Mouse (Mus musculus) liver, adult 2 months (tissue): ENCODE measurements around the gene Izumo1r. TPM values are rescaled to one million over a fixed set of nuclear protein-coding genes. Genes with fewer than 3 reads are reported as not detected.

Source experiments
- DNase-seq: peaks from one replicate; pipeline ENCODE4 v3.0.0-alpha.2; 2011; ENCODE audit warnings: low read depth, low spot score; ENCODE audit errors: extremely low read depth
- H3K27ac ChIP-seq: fragments of 200-500 bp; replicated peaks from 2 replicates; pipeline ENCODE4 v1.5.1; 2012; ENCODE audit warnings: low read depth, mild to moderate bottlenecking, control low read depth, inconsistent platforms, low read length; ENCODE audit not compliant: insufficient read depth
- H3K27me3 ChIP-seq: fragments of 200-500 bp; 2 replicates; pipeline ENCODE4 v1.6.1; 2012; ENCODE audit warnings: mild to moderate bottlenecking, moderate library complexity, low read length, inconsistent platforms; ENCODE audit not compliant: control insufficient read depth, insufficient read depth
- H3K36me3 ChIP-seq: fragments of 200-500 bp; 2 replicates; pipeline ENCODE4 v1.6.1; 2012; ENCODE audit warnings: low read length, inconsistent platforms; ENCODE audit not compliant: control insufficient read depth, insufficient read depth
- H3K4me1 ChIP-seq: fragments of 200-500 bp; 2 replicates; pipeline ENCODE4 v1.6.1; 2011; ENCODE audit warnings: low read length; ENCODE audit not compliant: control insufficient read depth, insufficient read depth
- H3K4me3 ChIP-seq: fragments of 200-500 bp; 2 replicates; pipeline ENCODE4 v1.5.1; 2011; ENCODE audit warnings: low read depth, mild to moderate bottlenecking, control low read depth, low read length, moderate library complexity; ENCODE audit not compliant: insufficient read depth
- H3K79me2 ChIP-seq: fragments of 200-500 bp; 2 replicates; pipeline ENCODE4 v1.6.1; 2012; ENCODE audit warnings: inconsistent platforms, mild to moderate bottlenecking, low read length, moderate library complexity; ENCODE audit not compliant: control insufficient read depth, insufficient read depth
- H3K9ac ChIP-seq: fragments of 200-500 bp; 2 replicates; pipeline ENCODE4 v1.6.1; 2012; ENCODE audit warnings: low read depth, mild to moderate bottlenecking, control low read depth, inconsistent platforms, low read length
- CTCF ChIP-seq: fragments of 200-500 bp; IDR thresholded peaks from 2 replicates; pipeline ENCODE4 v1.5.1; 2011; ENCODE audit warnings: low read depth, low read length, control low read depth
- POLR2A ChIP-seq: fragments of 200-500 bp; IDR thresholded peaks from 2 replicates; pipeline ENCODE4 v1.6.1; 2011; ENCODE audit warnings: low read length, control low read depth; ENCODE audit not compliant: insufficient read depth; ENCODE audit errors: extremely low read depth
- WGBS: fragments of 180-500 bp; shearing (Covaris S2); methylation state at CpG from one replicate; pipeline ENCODE4 v1.1.7; 2018; 5-methylcytosine and 5-hydroxymethylcytosine counted together
- polyA plus RNA-seq: library from polyadenylated mRNA; depleted of rRNA; stranded (reverse); fragments of >200 nt; gene quantifications from 2 replicates; pipeline ENCODE4 v1.2.3, GENCODE M21; 2012
- total RNA-seq: library from RNA; depleted of rRNA; stranded (reverse); fragments of >200 nt; gene quantifications from 2 replicates; pipeline ENCODE4 v1.2.3, GENCODE M21; 2014

The Izumo1r gene
- total and polyA plus RNA-seq, 2 experiments: 0.20 TPM; not detected in 1

- TF ChIP-seq POLR2A: no peak
- no peak for TF ChIP-seq CTCF
These were observed 33.4 kb downstream of the Izumo1r start for GRCm38 (mm10) chr9:14870377-14870776.

DNA sequence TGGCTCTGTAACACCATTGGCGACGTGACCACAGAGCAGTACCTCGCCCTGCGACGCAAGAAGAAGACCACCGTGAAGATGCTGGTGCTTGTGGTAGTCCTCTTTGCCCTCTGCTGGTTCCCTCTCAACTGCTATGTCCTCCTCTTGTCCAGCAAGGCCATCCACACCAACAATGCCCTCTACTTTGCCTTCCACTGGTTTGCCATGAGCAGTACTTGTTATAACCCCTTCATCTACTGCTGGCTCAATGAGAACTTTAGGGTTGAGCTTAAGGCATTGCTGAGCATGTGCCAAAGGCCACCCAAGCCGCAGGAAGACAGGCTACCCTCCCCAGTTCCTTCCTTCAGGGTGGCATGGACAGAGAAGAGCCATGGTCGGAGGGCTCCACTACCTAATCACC is 35.4 kb downstream of the Izumo1r start:
- no peak for DNase-seq
- Histone ChIP-seq H3K4me1 (no peaks in the 10 kb centered on the region), H3K79me2 (no peaks in the 10 kb centered on the region), H3K27me3 (no peaks in the 10 kb centered on the region), H3K36me3 (no peaks in the 10 kb centered on the region), H3K9ac (no peak overlapping the region), H3K4me3 (no peak overlapping the region), H3K27ac (no peak overlapping the region)
- no peak for TF ChIP-seq CTCF
- no peak for TF ChIP-seq POLR2A
- 90% methylated on average over 8 of the region's 8 CpGs for WGBS

More at GRCm38 (mm10) chr9:14870377-14870776, 33.4 kb downstream of the Izumo1r start:
- Histone ChIP-seq H3K27me3 (no peaks in the 10 kb centered on the region), H3K36me3 (no peaks in the 10 kb centered on the region), H3K27ac (no peak overlapping the region), H3K79me2 (no peaks in the 10 kb centered on the region), H3K4me1 (no peaks in the 10 kb centered on the region), H3K9ac (no peak overlapping the region), H3K4me3 (no peak overlapping the region)
- DNase-seq: no peak
- 94% methylated on average over 2 of the region's 2 CpGs for WGBS

DNA sequence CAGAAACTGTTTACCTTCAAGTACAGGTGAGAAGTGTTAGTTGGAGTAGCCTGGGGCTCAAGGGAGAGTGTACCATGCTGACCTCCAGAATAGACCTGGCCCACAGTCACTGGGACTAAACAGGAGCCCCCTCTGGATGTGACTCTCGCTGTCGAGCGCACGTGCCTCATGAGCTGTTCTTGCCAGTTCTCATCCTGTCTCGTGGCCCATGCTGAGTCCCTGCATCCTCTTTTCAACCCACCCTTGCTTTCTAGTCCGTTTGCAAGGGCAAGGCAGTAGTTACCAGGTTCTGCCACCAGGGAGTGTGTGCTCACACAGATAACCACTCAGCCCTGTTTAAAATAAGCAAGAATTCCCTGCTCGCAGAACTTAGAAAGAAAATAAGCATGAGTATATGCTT is 36.8 kb downstream of the Izumo1r start:
- DNase-seq: no peak
- no peaks in the 10 kb centered on the region for H3K36me3 ChIP-seq

GRCm38 (mm10) chr9:14864726-14865125 is 39.0 kb downstream of the Izumo1r start:
- no peak for DNase-seq
- H3K27ac ChIP-seq: no peak overlapping the region
- H3K9ac ChIP-seq: no peak overlapping the region
- H3K4me3 ChIP-seq: no peak overlapping the region
- H3K79me2 ChIP-seq: no peaks in the 10 kb centered on the region
- TF ChIP-seq POLR2A (no peak), CTCF (no peak)
- 0 out of 2 replicates have a peak, but pooled peaks cover 8% of the 10 kb centered on the region for H3K27me3 ChIP-seq
- H3K36me3 ChIP-seq: no peaks in the 10 kb centered on the region
- H3K4me1 ChIP-seq: no peaks in the 10 kb centered on the region
- 76% methylated on average over 9 of the region's 9 CpGs for WGBS

More for the DNA sequence above, 36.8 kb downstream of the Izumo1r start:
- no peaks in the 10 kb centered on the region for H3K79me2 ChIP-seq
- TF ChIP-seq POLR2A (no peak), CTCF (peak; percentile 53)
- no peaks in the 10 kb centered on the region for H3K27me3 ChIP-seq
- no peak overlapping the region for H3K27ac ChIP-seq
- no peak overlapping the region for H3K4me3 ChIP-seq
- H3K9ac ChIP-seq: no peak overlapping the region
- 31% methylated on average over 7 of the region's 7 CpGs for WGBS
- no peaks in the 10 kb centered on the region for H3K4me1 ChIP-seq

- Histone ChIP-seq H3K4me1 (no peaks in the 10 kb centered on the region), H3K4me3 (no peak overlapping the region), H3K36me3 (no peaks in the 10 kb centered on the region), H3K27ac (no peak overlapping the region), H3K79me2 (no peaks in the 10 kb centered on the region), H3K9ac (no peak overlapping the region), H3K27me3 (0 out of 2 replicates have a peak, but pooled peaks cover 8% of the 10 kb centered on the region)
- 88% methylated on average over 3 of the region's 3 CpGs for WGBS
- no peak for DNase-seq
- TF ChIP-seq CTCF (no peak), POLR2A (no peak)
These were observed 40.6 kb downstream of the Izumo1r start for GRCm38 (mm10) chr9:14863126-14863525.

- no peaks in the 10 kb centered on the region for H3K4me1 ChIP-seq
- H3K9ac ChIP-seq: no peak within 1 kb of the TSS
- H3K79me2 ChIP-seq: no peaks in the 10 kb centered on the region
- H3K27me3 ChIP-seq: 0 out of 2 replicates have a peak, but pooled peaks cover 8% of the 10 kb centered on the region
- no peak within 1 kb of the TSS for H3K4me3 ChIP-seq
- no peaks in the 10 kb centered on the region for H3K36me3 ChIP-seq
- DNase-seq: no peak
- TF ChIP-seq CTCF: no peak
- TF ChIP-seq POLR2A: no peak
- WGBS: 3% methylated on average over 45 of the region's 47 CpGs
- H3K27ac ChIP-seq: no peak within 1 kb of the TSS
These were observed 43.7 kb downstream of the Izumo1r start, which contains the start of gene Gpr83 for GRCm38 (mm10) chr9:14859868-14860639. Gene Gpr83, plus strand, starts transcription at chr9:14860210.
